Mouse (Mus musculus): ENCODE measurements at regions not wholly inside any gene's neighbourhood (a gene's known extent, or its start where the extent isn't known, plus 50 kb on each side); places are given as distances from the start of the nearest gene placed in this dataset.

DNA sequence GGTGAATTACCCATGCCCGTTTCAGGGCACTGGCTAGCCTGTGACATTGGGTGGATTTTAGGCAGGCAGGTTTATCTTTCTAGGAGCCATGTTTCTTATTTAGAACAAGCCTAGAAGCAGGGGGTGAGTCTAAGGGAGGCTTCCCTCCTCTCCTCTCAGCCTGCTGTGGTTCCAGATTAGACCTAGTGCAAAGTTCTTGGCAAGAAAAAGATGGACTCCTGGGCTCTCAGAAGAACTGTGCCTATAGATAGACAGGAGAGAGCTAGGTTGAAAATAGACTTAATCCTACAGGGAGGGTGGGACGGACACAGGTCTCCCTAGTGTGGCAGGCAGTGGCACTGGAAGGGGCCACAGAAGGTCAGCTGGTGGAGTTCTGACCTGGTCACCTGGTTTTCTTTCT is 95.3 kb downstream of the Chst1 start:
- in situ Hi-C loops (cut with MboI; ENCODE audit: low sequenced_read_pairs in 2 of 2, unreplicated experiment in 2 of 2): no loop called here
- H3K4me3 ChIP-seq (ENCODE audit: insufficient read depth in 1 of 2, low read depth in 1 of 2, low read length in 2 of 2, poor library complexity in 1 of 2, severe bottlenecking in 1 of 2): no peak overlapping the region
- H3K36me3 ChIP-seq (ENCODE audit: control insufficient read depth, insufficient read depth, low read length, poor library complexity, severe bottlenecking): no peaks in the 10 kb centered on the region
- no peak overlapping the region for H3K27ac ChIP-seq (ENCODE audit: insufficient read depth, low read depth, low read length, poor library complexity, severe bottlenecking)
- H3K9me3 ChIP-seq (ENCODE audit: control insufficient read depth, insufficient read depth, low read depth, low read length): no peaks in the 10 kb centered on the region
- TF ChIP-seq MAFK (IDR thresholded peaks at IDR 0.05; ENCODE audit: insufficient read depth, low read depth, low read length) (no peak), HCFC1 (IDR thresholded peaks at IDR 0.05; ENCODE audit: borderline replicate concordance, insufficient read depth, low read length) (no peak), ZC3H11A (IDR thresholded peaks at IDR 0.05; ENCODE audit: borderline replicate concordance, low read depth, low read length) (no peak), ZNF384 (IDR thresholded peaks at IDR 0.05; ENCODE audit: low read depth, low read length) (no peak), CHD2 (IDR thresholded peaks at IDR 0.05; ENCODE audit: low read depth, low read length) (no peak)
- no peak for DNase-seq (ENCODE audit: low read depth, low spot score)
- H3K4me1 ChIP-seq (ENCODE audit: control insufficient read depth in 2 of 2, insufficient read depth in 2 of 2, low read length in 2 of 2, poor library complexity in 1 of 2): peaks cover 0 to 2% of the 10 kb centered on the region in 2 experiments; a peak in 1 of 4 replicates
- no peak overlapping the region for H3K9ac ChIP-seq (ENCODE audit: insufficient read depth, low read depth, low read length, poor library complexity, severe bottlenecking)

DNA sequence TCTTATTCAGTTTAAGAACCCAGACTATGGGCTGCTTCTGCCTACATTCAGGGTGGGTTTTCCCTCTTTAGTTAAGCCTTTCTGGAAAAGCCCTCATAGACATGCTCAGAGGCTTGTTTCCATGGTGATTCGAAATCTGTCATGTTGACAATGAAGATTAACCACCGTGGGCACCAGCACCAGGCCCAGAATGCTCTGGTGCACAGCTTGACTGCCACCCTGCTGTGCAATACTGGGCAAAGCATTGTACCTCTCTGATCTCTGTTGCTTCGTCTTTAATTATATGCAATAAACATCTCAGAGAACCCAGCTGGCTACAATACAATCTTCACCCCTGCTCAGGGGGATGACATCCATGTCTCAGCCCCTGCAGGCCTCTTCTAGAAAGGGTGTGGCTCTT is 96.4 kb downstream of the Chst1 start:
- Histone ChIP-seq H3K9me3 (ENCODE audit: control insufficient read depth, insufficient read depth, low read depth, low read length) (no peaks in the 10 kb centered on the region), H3K4me3 (ENCODE audit: insufficient read depth in 1 of 2, low read depth in 1 of 2, low read length in 2 of 2, poor library complexity in 1 of 2, severe bottlenecking in 1 of 2) (no peak overlapping the region), H3K27ac (ENCODE audit: insufficient read depth, low read depth, low read length, poor library complexity, severe bottlenecking) (no peak overlapping the region), H3K9ac (ENCODE audit: insufficient read depth, low read depth, low read length, poor library complexity, severe bottlenecking) (no peak overlapping the region), H3K36me3 (ENCODE audit: control insufficient read depth, insufficient read depth, low read length, poor library complexity, severe bottlenecking) (no peaks in the 10 kb centered on the region), H3K4me1 (ENCODE audit: control insufficient read depth in 2 of 2, insufficient read depth in 2 of 2, low read length in 2 of 2, poor library complexity in 1 of 2) (peaks cover 0 to 2% of the 10 kb centered on the region in 2 experiments; a peak in 1 of 4 replicates)
- no peak for TF ChIP-seq MAFK (IDR thresholded peaks at IDR 0.05; ENCODE audit: insufficient read depth, low read depth, low read length)
- TF ChIP-seq CHD2 (IDR thresholded peaks at IDR 0.05; ENCODE audit: low read depth, low read length): no peak
- no peak for TF ChIP-seq ZNF384 (IDR thresholded peaks at IDR 0.05; ENCODE audit: low read depth, low read length)
- TF ChIP-seq HCFC1 (IDR thresholded peaks at IDR 0.05; ENCODE audit: borderline replicate concordance, insufficient read depth, low read length): no peak
- TF ChIP-seq ZC3H11A (IDR thresholded peaks at IDR 0.05; ENCODE audit: borderline replicate concordance, low read depth, low read length): no peak
- in situ Hi-C loops (cut with MboI; ENCODE audit: low sequenced_read_pairs in 2 of 2, unreplicated experiment in 2 of 2): no loop called here
- no peak for DNase-seq (ENCODE audit: low read depth, low spot score)

DNA sequence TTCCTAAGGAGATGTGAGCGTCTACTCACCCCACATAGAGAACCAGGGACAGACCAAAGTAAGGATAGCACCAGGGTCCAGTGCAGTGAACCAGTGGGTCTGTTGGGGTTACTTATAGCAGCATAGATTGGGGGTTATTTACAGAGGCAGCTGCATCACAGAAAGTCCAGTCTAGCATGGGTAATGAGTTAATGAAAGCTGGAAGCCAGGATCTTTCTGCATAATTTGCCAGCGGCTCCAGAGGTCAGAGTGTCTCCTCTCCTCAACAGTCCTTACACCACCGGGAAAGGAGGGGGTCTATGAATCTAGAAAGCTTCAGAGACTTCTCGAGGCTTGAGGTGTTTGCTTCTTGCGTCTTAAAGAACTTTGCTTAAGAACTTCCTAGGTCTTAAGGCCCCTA is 98.2 kb downstream of the Chst1 start:
- TF ChIP-seq CHD2 (IDR thresholded peaks at IDR 0.05; ENCODE audit: low read depth, low read length): no peak
- no peak for TF ChIP-seq HCFC1 (IDR thresholded peaks at IDR 0.05; ENCODE audit: borderline replicate concordance, insufficient read depth, low read length)
- TF ChIP-seq ZC3H11A (IDR thresholded peaks at IDR 0.05; ENCODE audit: borderline replicate concordance, low read depth, low read length): no peak
- TF ChIP-seq ZNF384 (IDR thresholded peaks at IDR 0.05; ENCODE audit: low read depth, low read length): no peak
- TF ChIP-seq MAFK (IDR thresholded peaks at IDR 0.05; ENCODE audit: insufficient read depth, low read depth, low read length): no peak
- Histone ChIP-seq H3K27ac (ENCODE audit: insufficient read depth, low read depth, low read length, poor library complexity, severe bottlenecking) (no peak overlapping the region), H3K36me3 (ENCODE audit: control insufficient read depth, insufficient read depth, low read length, poor library complexity, severe bottlenecking) (no peaks in the 10 kb centered on the region), H3K4me3 (ENCODE audit: insufficient read depth in 1 of 2, low read depth in 1 of 2, low read length in 2 of 2, poor library complexity in 1 of 2, severe bottlenecking in 1 of 2) (no peak overlapping the region), H3K9ac (ENCODE audit: insufficient read depth, low read depth, low read length, poor library complexity, severe bottlenecking) (no peak overlapping the region), H3K9me3 (ENCODE audit: control insufficient read depth, insufficient read depth, low read depth, low read length) (no peaks in the 10 kb centered on the region), H3K4me1 (ENCODE audit: control insufficient read depth in 2 of 2, insufficient read depth in 2 of 2, low read length in 2 of 2, poor library complexity in 1 of 2) (peaks cover 2 to 9% of the 10 kb centered on the region in 2 experiments; a peak in 2 of 4 replicates)
- no peak for DNase-seq (ENCODE audit: low read depth, low spot score)
- in situ Hi-C loops (cut with MboI; ENCODE audit: low sequenced_read_pairs in 2 of 2, unreplicated experiment in 2 of 2): no loop called here

DNA sequence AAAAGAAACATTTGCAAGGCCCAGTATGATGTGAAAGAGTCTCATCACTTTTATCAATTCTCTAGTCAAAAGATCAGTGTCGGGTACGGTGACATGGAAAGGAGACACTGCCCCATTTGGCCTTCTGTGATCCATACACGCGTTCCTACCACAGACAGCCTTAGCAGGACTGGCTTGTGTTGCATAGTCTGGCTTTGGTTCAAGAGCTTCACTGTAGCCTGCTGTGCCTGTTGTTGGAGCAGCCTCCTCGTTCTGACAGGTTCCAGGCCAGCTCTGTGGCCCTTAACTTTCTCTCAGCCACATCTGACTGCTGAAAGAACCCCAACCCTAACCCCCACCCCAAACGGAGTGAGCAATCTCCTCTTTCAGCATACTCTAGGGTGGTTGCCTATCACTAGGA is 99.9 kb downstream of the Chst1 start:
- Histone ChIP-seq H3K4me3 (ENCODE audit: insufficient read depth in 1 of 2, low read depth in 1 of 2, low read length in 2 of 2, poor library complexity in 1 of 2, severe bottlenecking in 1 of 2) (no peak overlapping the region), H3K27ac (ENCODE audit: insufficient read depth, low read depth, low read length, poor library complexity, severe bottlenecking) (no peak overlapping the region), H3K9ac (ENCODE audit: insufficient read depth, low read depth, low read length, poor library complexity, severe bottlenecking) (no peak overlapping the region), H3K36me3 (ENCODE audit: control insufficient read depth, insufficient read depth, low read length, poor library complexity, severe bottlenecking) (no peaks in the 10 kb centered on the region), H3K4me1 (ENCODE audit: control insufficient read depth in 2 of 2, insufficient read depth in 2 of 2, low read length in 2 of 2, poor library complexity in 1 of 2) (peaks cover 2 to 9% of the 10 kb centered on the region in 2 experiments; a peak in 2 of 4 replicates), H3K9me3 (ENCODE audit: control insufficient read depth, insufficient read depth, low read depth, low read length) (no peaks in the 10 kb centered on the region)
- TF ChIP-seq MAFK (IDR thresholded peaks at IDR 0.05; ENCODE audit: insufficient read depth, low read depth, low read length) (no peak), CHD2 (IDR thresholded peaks at IDR 0.05; ENCODE audit: low read depth, low read length) (no peak), HCFC1 (IDR thresholded peaks at IDR 0.05; ENCODE audit: borderline replicate concordance, insufficient read depth, low read length) (no peak), ZNF384 (IDR thresholded peaks at IDR 0.05; ENCODE audit: low read depth, low read length) (no peak), ZC3H11A (IDR thresholded peaks at IDR 0.05; ENCODE audit: borderline replicate concordance, low read depth, low read length) (no peak)
- in situ Hi-C loops (cut with MboI; ENCODE audit: low sequenced_read_pairs in 2 of 2, unreplicated experiment in 2 of 2): no loop called here
- DNase-seq (ENCODE audit: low read depth, low spot score): no peak

DNA sequence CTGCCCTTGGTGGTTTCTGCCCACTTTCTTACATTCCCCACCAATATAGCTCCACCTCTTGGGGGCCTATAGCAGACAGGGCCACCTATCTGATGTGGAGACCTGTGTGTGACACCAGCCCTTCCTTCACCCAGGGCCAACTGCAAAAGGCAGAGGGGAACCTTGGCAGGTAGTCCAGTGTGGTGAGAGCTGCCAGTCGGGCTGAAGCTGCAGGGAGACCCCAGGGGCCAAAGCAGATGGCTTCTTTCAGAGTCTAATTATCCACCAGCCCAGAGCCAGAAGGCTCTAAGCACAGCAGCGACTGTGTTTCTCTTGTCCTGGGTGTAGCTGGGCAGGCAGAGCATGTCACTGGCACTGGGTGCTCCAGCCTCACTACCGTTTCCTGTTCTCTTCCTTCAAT is 104.5 kb downstream of the Chst1 start:
- TF ChIP-seq HCFC1 (IDR thresholded peaks at IDR 0.05; ENCODE audit: borderline replicate concordance, insufficient read depth, low read length) (no peak), ZNF384 (IDR thresholded peaks at IDR 0.05; ENCODE audit: low read depth, low read length) (no peak), ZC3H11A (IDR thresholded peaks at IDR 0.05; ENCODE audit: borderline replicate concordance, low read depth, low read length) (no peak), CHD2 (IDR thresholded peaks at IDR 0.05; ENCODE audit: low read depth, low read length) (no peak), MAFK (IDR thresholded peaks at IDR 0.05; ENCODE audit: insufficient read depth, low read depth, low read length) (no peak)
- Histone ChIP-seq H3K36me3 (ENCODE audit: control insufficient read depth, insufficient read depth, low read length, poor library complexity, severe bottlenecking) (no peaks in the 10 kb centered on the region), H3K27ac (ENCODE audit: insufficient read depth, low read depth, low read length, poor library complexity, severe bottlenecking) (no peak overlapping the region), H3K4me3 (ENCODE audit: insufficient read depth in 1 of 2, low read depth in 1 of 2, low read length in 2 of 2, poor library complexity in 1 of 2, severe bottlenecking in 1 of 2) (no peak overlapping the region), H3K4me1 (ENCODE audit: control insufficient read depth in 2 of 2, insufficient read depth in 2 of 2, low read length in 2 of 2, poor library complexity in 1 of 2) (peaks cover 2 to 7% of the 10 kb centered on the region in 2 experiments; a peak in 2 of 4 replicates), H3K9me3 (ENCODE audit: control insufficient read depth, insufficient read depth, low read depth, low read length) (no peaks in the 10 kb centered on the region), H3K9ac (ENCODE audit: insufficient read depth, low read depth, low read length, poor library complexity, severe bottlenecking) (no peak overlapping the region)
- DNase-seq (ENCODE audit: low read depth, low spot score): no peak
- in situ Hi-C loops (cut with MboI; ENCODE audit: low sequenced_read_pairs in 2 of 2, unreplicated experiment in 2 of 2): no loop called here

Data from ES-E14 (cell line).